Mouse (Mus musculus) kidney, postnatal 10 days (tissue): ENCODE measurements at regions not wholly inside any gene's neighbourhood (a gene's known extent, or its start where the extent isn't known, plus 50 kb on each side); places are given as distances from the start of the nearest gene placed in this dataset.
"Not testable (repeated sequence)": the region's sequence is repeated elsewhere in the genome, so short reads cannot be mapped to it uniquely, and the experiment has no call there.

Experiments
- DNase-seq: peaks from one replicate; pipeline ENCODE4 v3.0.0; 2021; ENCODE audit warnings: mixed read lengths

DNA sequence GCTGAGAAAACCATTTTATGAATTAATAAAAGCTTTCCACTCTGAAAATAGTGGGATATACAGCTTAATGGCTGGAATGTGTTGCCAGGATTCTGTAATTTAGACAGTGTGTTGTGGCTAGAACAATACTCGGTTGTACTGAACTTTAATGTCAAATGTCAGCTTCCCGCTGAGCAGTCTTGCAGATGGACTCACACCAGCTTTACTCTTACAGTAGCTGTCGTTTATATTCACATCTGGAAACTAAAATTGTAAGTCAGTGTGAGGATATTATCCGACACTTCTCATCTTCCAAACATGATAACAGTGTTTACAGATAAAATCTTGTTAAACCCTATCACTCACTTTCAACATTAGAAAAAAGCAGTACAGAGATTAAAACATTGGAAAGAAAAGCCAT is 328.3 kb upstream of the Gje1 start:
- DNase-seq, result no peak

DNA sequence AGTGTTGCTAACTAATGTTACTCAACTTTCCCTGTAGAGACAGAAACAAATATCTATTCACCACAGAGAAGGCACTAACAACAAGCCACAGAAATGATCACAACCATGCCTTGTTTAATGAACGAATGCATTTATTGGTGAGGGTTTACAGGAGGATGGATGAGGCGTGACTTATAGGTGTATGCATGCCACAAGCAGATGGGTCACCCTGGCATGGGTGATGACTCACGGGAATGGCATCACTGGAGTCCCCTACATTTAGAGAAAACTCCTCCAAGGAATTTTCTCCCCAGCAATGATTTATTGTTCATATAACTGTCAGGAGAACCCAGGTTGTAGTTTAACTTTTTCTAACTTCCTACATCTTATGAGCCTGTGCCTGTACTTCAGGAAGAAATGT is 319.6 kb upstream of the Gje1 start:
- DNase-seq, result no peak

DNA sequence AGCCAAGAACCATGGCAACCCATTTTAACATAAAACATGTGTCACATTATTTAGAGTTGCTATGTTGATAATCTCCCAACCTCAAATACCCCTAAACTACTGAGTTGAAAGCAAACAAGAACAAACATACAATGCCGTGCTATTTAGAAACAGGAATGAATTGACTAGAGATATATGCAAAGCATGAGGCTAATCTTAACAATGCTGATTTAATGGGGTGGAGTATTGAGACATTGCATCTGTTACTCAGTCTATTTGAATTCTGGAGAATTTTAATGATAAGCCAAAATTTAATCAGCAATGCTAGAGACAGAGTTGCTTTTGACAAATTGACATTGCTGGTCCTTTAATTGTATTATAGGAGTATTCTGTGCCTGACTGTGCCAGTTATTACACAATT is 313.5 kb upstream of the Gje1 start:
- DNase-seq, result no peak

DNA sequence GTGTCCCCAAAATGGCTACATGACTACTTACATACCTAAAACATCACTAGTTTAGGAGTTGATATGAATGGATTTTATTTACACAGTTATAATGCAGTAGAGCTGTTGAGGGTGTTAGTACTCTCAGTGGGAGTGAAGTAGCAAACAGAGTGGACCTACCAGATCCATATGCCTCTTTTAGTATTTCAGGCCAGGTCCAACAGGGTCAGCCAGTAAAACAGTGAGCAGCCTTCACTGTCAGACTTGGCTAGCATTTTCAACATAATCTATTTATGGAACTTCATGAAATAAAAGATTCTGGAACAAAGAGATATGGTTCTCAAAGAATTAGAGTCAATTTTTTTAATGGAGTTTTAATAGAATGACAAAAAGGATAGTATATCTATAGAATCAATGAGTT is 311.1 kb upstream of the Gje1 start:
- DNase-seq, result no peak

DNA sequence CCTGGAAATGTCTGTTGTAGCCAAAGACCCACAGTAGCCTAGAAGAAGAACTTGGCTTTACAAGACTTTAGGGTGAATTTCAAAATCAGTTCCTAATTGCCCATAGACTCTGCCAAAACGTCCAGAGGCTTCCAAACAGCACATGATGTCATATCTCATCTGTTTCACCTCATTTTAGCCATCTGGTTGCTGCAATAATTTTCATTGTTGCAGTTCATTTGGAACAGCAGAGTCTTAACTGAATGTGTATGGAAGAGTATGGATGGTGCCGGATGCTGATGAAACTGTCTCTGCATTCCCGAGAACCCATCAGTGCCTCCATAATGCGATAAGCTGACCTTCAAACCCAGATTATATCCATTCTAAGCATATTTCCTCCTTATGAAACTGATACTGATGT is 295.9 kb upstream of the Gje1 start:
- DNase-seq, result no peak

DNA sequence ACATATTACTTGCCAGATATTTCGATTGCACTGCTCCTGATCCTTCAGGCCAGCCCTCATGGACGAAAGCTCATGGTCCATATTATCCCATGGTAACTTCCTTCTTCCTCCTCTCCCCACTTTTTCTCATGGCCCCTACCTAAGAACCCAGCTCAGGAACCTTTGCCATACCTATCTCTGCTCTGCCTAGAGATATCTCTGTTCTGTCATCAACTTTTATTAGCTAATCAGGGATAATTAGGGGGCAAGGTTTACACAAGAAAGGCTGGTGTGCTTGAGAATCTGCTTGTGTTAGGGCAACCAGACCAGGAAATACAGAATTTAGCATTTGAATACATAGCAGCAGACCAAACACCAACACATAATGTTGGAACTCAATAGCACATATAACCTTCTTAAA is 278.4 kb upstream of the Gje1 start:
- no peak for DNase-seq

DNA sequence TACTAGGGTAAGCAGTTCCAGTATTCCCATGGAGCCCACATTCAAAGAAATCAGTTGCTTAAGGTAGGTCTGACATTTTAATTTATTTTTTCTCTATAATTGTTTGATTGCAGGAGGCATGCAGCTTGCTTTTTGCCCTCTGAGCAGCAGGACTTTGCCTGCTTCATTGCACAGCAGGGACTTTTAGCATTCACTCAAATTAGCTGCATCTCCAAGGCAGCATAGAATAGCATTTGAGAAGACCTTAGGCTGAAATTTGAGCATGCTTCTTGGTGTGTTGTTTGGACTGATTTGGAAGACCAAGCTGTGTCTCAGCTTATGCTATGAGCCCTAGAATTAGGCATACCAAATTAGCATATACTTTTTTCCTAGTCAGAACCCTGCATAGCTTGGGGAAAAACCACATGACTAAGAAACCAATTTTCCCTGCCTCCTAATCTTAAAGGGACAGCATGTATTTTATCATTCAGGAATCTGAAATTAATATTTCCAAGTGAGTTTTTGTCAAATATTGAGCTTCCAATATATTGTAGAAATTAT is 271.7 kb upstream of the Gje1 start:
- DNase-seq, result no peak

DNA sequence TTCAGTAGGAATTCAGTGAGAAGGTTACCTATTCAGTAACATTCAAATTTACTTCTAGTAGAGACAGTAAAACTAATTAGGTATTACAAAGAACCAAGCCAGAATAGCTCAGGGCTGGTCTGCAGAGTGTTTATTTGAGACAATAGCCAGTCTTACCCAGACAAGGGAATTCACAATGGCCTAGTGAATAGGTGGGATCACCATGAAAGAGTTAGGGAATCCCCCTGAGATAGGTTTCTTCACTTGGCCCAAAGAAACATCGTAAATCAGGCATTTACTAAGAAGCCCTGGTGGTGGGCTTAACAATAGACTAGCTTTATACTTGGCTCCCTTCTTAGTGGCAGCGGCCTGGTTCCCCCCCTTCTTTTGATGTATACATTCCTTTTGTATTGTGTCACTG is 268.6 kb upstream of the Gje1 start:
- DNase-seq, result not testable (repeated sequence)

DNA sequence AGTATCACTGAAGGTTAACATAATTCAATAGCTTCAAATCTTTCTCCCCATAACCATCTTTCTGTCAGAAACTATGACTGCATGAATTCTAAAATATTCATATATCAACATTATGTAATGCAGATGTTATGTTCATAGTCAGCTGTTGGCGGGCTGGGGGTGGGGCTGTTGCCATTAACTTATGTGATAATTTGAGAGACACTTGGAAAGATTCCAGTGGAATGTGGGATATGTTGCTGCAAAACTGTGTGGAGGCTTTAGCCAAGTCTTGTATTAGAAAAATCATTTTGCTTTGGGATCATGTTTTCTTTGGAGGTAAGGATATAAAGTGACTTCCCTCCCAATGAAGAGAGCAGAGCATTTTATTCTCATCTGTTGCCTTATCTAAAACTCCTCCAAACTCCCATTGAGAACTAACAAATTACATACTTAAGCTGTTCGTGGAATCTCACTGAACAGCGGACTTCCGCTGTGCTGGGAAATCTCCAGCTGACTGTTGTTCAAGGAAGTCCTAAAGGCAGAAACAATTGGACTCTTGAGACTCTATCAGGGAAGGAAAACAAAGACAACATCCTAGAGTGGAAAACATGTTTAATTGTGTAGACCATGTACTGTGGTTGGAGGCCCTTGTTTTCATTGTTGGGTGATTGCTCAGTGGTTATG is 260.2 kb upstream of the Gje1 start:
- DNase-seq, result peak; percentile 50

DNA sequence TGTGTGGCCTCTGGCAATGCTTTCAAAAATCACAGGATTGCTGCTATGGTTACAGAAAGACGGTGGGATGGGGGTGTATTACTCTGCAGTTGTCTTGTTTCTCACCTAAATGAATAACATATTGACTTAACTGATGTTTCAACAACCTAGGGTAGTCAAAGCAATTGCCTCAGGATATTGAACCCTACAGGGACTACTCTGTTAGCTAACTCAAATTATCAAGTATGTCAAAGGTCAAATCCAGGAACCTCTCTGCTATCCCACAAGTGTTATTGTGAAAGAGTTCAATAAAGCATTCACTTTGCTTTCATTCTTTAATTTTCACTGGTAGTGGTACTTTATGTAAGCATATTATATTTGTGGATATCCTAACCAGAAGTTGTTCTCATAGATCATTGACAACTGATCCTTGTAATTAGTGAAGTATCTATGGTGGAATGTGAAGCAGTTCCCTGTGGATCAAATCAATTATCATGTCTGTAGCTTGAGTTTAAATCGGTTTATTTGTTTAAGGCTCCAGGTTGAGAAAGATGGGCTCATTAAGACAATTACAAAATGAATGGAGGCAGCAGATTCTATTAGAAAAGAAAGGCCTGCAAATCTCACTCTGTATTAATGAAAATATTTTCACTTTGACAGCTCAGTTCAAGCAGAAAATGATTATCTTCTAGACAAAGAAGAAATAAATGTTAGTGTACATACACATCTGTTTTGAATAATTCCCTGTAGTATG is 259.4 kb upstream of the Gje1 start:
- DNase-seq, result no peak

DNA sequence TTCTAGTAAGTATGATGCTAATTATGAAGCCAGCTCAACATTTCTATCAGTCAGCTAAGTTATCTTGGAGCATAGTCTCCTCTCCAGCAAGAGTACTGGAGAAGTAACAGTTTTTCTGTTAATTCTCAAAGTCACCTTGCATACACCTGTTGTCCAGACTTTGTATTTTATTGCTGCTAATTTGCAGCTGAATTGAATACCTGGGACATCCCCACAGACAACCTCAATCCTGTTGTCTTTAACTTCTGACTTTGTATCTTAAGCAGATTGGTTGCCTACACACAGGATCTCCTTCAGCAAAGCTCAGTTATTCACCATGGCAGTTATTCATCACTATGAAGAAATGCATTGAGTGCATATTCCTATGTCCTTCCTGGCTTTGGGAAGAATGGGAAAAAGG is 251.7 kb upstream of the Gje1 start:
- no peak for DNase-seq

DNA sequence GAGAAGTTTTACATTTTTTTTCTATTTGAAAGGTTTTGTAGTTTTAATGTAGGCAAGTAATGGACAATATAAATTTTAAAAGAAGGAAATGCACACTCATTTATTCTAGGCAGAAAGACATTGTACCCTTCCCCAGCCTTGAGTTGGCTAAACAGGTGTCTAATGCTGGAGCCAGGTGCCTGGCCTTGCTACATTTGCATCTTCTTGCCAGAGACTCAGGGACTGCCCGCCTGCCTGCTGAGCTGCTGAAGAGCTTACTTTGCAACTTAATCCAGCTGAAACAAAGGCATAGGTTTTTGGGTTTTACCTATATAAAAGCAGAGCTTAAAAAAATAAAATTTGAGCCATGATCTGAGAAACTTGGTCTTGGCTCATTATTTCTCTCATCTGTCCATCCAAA is 249.6 kb upstream of the Gje1 start:
- no peak for DNase-seq

DNA sequence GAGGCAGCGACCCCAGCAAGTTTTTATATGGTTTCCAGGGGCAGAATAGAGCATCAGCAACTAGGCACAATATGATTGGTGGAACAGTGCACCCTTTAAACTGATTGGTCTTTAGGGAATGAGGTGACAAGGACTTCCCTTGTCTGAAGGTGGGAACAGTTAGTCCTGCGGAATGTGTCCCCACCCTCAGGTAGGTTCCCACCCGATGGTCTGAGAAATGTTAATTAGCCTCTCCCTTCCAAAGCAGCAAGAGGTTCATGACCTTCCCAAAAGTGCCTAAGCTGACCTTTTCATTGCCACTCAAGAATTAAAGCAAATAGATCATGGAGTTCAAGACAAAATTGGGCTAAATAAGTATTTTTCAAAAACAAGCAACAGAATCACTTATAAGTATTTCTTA is 248.8 kb upstream of the Gje1 start:
- not testable (repeated sequence) for DNase-seq

DNA sequence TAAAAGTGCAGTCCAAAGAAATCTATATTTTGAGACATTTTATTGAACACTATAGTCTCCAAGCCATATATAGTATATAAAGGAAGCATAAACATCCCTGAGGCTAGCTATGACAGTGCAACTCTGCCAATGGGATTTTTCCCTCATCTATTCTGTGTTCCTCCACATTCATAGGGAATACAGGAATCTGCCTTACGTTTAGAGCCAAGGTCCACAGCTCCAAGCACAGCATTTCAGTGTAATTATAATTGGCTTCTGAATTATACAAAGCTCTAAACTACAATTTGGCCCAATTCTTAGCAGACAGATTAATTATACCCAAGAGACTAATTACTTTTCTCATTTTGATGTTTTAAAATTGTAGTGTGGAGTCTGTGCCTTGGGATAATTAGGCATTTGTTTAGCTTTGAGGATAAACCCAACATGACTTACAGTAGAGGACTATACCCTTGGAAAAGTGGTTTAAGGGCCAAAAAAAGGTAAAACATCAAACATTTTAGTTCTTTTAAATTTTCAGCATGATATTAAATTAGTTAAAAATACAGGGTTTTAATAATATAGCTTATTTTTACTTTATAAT is 235.0 kb upstream of the Gje1 start:
- DNase-seq, result no peak

DNA sequence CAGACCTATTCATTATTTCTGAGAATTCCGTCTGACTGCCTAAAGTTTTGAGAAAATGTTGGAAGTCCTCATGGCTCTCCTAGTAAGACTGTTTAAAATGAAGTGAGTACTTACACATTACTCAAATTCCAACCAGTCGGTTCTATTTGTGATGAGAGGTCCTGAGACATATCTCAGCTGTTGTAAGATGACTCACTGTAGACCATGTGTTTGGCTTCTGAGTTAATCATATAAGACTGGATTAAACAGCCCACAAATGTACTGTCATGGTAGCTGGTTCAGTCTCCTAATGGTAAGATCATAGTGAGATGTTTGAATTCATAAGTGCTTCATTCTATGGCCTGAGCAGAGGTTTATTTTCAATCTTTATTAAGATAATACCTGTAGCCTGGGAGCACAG is 223.9 kb upstream of the Gje1 start:
- no peak for DNase-seq
